Mouse (Mus musculus) hindbrain, postnatal 0 days (tissue): ENCODE data around the gene Arfgap2. TPM values are rescaled to one million over a fixed set of nuclear protein-coding genes. Genes with fewer than 3 reads are reported as not detected.
A peak's percentile ranks its signal among the peaks of the same experiment; 100 is the strongest.
"Not testable (repeated sequence)": the region's sequence is repeated elsewhere in the genome, so short reads cannot be mapped to it uniquely, and the experiment has no call there.

Source experiments
- ATAC-seq: fragments of 200-750 bp; cut with Nextera tagmentation; 2 replicates; pipeline ENCODE4 v1.8.0; 2017; ENCODE audit warnings: mild to moderate bottlenecking, moderate TSS enrichment, moderate library complexity
- DNase-seq: peaks from one replicate; pipeline ENCODE4 v3.0.0-alpha.2; 2015; ENCODE audit warnings: low spot score
- H3K27ac ChIP-seq: fragments of 300-500 bp; sonication (generic); 2 replicates; pipeline ENCODE4 v1.5.1; 2014; ENCODE audit warnings: mild to moderate bottlenecking
- H3K27me3 ChIP-seq: fragments of 300-500 bp; sonication (generic); 2 replicates; pipeline ENCODE4 v1.6.1; 2014; ENCODE audit warnings: low read length, mixed read lengths; ENCODE audit not compliant: insufficient read depth
- H3K36me3 ChIP-seq: fragments of 300-500 bp; sonication (generic); 2 replicates; pipeline ENCODE4 v1.6.1; 2014; ENCODE audit warnings: low read length, mixed read lengths; ENCODE audit not compliant: insufficient read depth
- H3K4me1 ChIP-seq: fragments of 300-500 bp; sonication (generic); 2 replicates; pipeline ENCODE4 v1.6.1; 2014; ENCODE audit warnings: antibody characterized with exemption, low read length, mixed read lengths; ENCODE audit not compliant: insufficient read depth
- H3K4me2 ChIP-seq: fragments of 300-500 bp; sonication (generic); 2 replicates; pipeline ENCODE4 v1.6.1; 2014; ENCODE audit warnings: low read depth, mild to moderate bottlenecking, low read length, moderate library complexity, mixed read lengths
- H3K4me3 ChIP-seq: fragments of 300-500 bp; sonication (generic); 2 replicates; pipeline ENCODE4 v1.5.1; 2014; ENCODE audit warnings: low read length
- H3K9ac ChIP-seq: fragments of 300-500 bp; sonication (generic); replicated peaks from 2 replicates; pipeline ENCODE4 v1.6.1; 2014; ENCODE audit warnings: mild to moderate bottlenecking, low read length, moderate library complexity, mixed read lengths
- H3K9me3 ChIP-seq: fragments of 300-500 bp; sonication (generic); 2 replicates; pipeline ENCODE4 v1.6.1; 2016; ENCODE audit warnings: low read length, mixed read lengths
- CTCF ChIP-seq: IDR thresholded peaks from 2 replicates; pipeline ENCODE4 v1.5.1; 2016; ENCODE audit warnings: antibody characterized with exemption, control low read depth, low read depth
- WGBS: fragments of 180-500 bp; shearing (Covaris S2); extraction: QIAGEN DNeasy Blood & Tissue Kit; methylation state at CpG from one replicate; pipeline ENCODE4 v1.1.7; 2014; 5-methylcytosine and 5-hydroxymethylcytosine counted together
- polyA plus RNA-seq: library from polyadenylated mRNA; unstranded; fragments of >200 nt; fragmentation: Nextera tagmentation; extraction: Ambion mirVana; gene quantifications from 2 replicates; pipeline ENCODE4 v1.2.1, GENCODE M21; 2015
- total RNA-seq: library from RNA; depleted of rRNA; stranded (reverse); fragments of >200 nt; gene quantifications from 2 replicates; pipeline ENCODE4 v1.2.3, GENCODE M21; 2014; rRNA removed

The Arfgap2 gene
- total RNA-seq (41.8 and 54.4 TPM in 2 replicates), polyA plus RNA-seq (53.8 and 54.1 TPM in 2 replicates)

DNA sequence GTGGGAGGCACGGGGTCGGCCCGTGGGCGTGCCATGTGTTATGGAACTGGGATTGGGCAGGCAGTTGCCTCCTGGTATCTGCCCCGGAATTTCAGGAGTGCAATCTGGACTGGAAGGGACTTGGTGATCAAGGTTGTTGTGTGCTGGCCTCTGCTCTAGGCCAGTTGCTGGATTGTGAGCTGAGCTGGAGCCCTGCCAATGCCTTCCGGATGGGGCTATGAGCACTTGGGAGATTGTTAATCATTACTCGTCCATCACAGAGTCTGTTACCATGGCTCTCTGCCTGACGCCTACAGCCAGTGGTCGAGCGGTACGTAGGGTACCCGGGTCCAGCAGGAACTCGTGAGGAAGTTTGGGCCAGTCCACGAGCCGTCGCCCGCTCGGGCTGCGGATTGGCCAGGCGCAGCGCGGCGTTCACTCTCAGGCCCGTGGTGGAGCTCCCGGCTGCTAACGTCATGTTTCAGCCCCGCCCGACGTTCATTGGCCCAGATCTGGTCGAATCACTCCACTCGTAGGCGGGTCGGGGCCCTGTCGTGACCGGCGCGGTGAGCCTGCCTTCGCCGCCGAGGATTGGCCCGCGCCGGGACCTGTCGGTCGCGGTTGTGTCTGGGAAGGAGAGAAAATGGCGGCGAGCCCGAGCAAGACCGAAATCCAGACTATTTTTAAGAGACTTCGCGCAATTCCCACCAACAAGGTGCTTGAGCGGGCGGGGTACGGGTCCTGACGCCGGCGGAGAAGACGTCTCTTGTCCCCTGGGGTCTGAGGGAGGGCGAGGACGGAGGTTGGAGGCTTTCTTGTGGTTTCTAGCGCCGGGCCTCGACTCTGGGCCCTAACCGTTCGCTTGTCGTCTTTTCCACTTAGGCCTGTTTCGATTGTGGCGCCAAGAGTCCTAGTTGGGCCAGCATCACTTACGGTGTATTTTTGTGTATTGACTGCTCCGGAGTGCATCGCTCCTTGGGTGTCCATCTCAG, at the start of gene Arfgap2:
Arfgap2 (plus strand) TSS at position 264 of the 971 bp plus-strand sequence.
- Histone ChIP-seq H3K9me3 (no peaks in the 10 kb centered on the region), H3K4me1 (peaks cover 6% of the 10 kb centered on the region; the same call in 1 of the 2 replicates), H3K36me3 (peaks cover 27% of the 10 kb centered on the region), H3K4me3 (peak within 1 kb of the TSS; percentile 81), H3K27ac (peak within 1 kb of the TSS; percentile 96), H3K9ac (peak within 1 kb of the TSS; percentile 86), H3K4me2 (peak within 1 kb of the TSS; percentile 92), H3K27me3 (no peaks in the 10 kb centered on the region)
- WGBS, result 2% methylated on average over 72 of the region's 72 CpGs
- TF ChIP-seq CTCF, result no peak
- ATAC-seq (peak; percentile 99), DNase-seq (peak; percentile 99)

DNA sequence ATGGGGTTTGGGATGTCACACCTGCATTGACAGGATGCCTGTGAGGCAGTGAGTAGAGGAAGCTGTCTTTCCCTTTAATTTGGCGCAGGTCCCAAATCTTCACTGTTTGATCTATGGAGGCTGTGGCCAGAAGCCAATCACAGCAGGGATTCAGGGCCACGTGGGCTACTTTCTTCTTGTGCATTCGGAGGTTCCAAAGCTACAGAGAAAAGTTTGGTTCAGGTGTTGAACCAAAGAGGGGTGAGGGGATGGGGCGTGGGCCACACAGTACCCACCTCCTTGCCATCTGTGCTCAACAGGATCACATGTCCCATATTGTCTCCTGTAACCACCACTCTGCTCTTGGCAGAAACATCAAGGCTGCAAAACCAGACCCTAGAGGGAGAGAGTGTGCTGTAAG, 47.7 kb upstream of the Arfgap2 start:
- no peaks in the 10 kb centered on the region for H3K4me1 ChIP-seq
- H3K4me2 ChIP-seq, result no peak overlapping the region
- no peak overlapping the region for H3K9ac ChIP-seq
- WGBS, result 44% methylated on average over 4 of the region's 4 CpGs
- no peaks in the 10 kb centered on the region for H3K9me3 ChIP-seq
- 0 out of 2 replicates have a peak, but pooled peaks have one; percentile 43 for ATAC-seq
- H3K4me3 ChIP-seq, result no peak overlapping the region
- H3K27me3 ChIP-seq, result no peaks in the 10 kb centered on the region
- 0 out of 2 replicates have a peak overlapping the region, but pooled peaks have one; percentile 15 for H3K27ac ChIP-seq
- DNase-seq, result peak; percentile 56
- TF ChIP-seq CTCF, result no peak
- H3K36me3 ChIP-seq, result peaks cover 12% of the 10 kb centered on the region; the same call in 1 of the 2 replicates

DNA sequence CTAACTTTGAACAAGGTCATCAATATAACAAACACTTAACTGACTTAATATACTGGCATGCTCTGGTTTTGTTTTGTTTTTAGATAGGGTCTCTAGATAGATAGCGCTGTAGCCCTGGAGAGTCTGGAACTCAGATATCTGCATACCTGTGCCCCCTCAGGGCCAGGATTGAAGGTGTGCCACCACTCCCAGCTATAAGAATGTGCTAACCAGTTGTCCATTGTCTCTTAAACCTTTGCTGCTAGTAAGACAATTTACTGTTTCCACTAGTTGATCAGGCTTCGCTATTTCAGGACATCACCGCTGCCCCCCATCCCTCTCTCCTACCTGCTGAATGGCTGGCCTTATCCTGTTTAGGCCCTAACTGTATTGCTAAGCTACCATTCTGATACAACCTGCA, 44.3 kb upstream of the Arfgap2 start:
- H3K27me3 ChIP-seq, result no peaks in the 10 kb centered on the region
- H3K4me3 ChIP-seq, result no peak overlapping the region
- TF ChIP-seq CTCF, result no peak
- H3K4me2 ChIP-seq, result no peak overlapping the region
- DNase-seq (no peak), ATAC-seq (no peak)
- 95% methylated on average over 3 of the region's 3 CpGs for WGBS
- peaks cover 3% of the 10 kb centered on the region; the same call in 1 of the 2 replicates for H3K36me3 ChIP-seq
- H3K9ac ChIP-seq, result no peak overlapping the region
- H3K4me1 ChIP-seq, result no peaks in the 10 kb centered on the region
- no peak overlapping the region for H3K27ac ChIP-seq
- H3K9me3 ChIP-seq, result no peaks in the 10 kb centered on the region

DNA sequence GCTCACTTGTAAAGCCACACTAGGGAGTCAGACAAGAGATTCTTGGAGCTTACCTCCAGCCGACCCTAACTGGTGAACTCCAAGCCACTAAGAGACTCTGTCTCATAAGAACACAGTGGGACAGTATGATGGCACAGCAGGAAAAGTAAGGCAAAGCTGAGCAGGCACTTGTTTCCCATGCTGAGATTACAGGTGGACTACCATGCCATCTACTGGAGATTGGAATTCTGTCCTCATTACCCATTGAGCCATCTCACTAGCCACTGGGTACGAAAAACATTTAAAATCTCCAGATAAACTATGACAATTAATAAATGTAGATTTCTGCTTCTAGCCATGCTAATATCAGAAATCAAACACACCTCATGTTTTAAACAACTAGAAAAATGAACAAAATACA, 41.2 kb upstream of the Arfgap2 start:
- Histone ChIP-seq H3K4me1 (no peaks in the 10 kb centered on the region), H3K9me3 (no peaks in the 10 kb centered on the region), H3K4me3 (no peak overlapping the region), H3K27me3 (no peaks in the 10 kb centered on the region), H3K9ac (no peak overlapping the region), H3K27ac (no peak overlapping the region), H3K4me2 (no peak overlapping the region), H3K36me3 (no peaks in the 10 kb centered on the region)
- TF ChIP-seq CTCF, result peak; percentile 35
- no peak for DNase-seq
- ATAC-seq, result no peak
- 80% methylated on average over 2 of the region's 2 CpGs for WGBS

- H3K36me3 ChIP-seq, result no peaks in the 10 kb centered on the region
- H3K27me3 ChIP-seq, result no peaks in the 10 kb centered on the region
- H3K4me1 ChIP-seq, result no peaks in the 10 kb centered on the region
- H3K9ac ChIP-seq, result no peak overlapping the region; the same call in 1 of the 2 replicates
- no peak overlapping the region for H3K27ac ChIP-seq
- no peak overlapping the region for H3K4me3 ChIP-seq
- TF ChIP-seq CTCF, result no peak
- 79% methylated on average over 2 of the region's 2 CpGs for whole genome bisulfite sequencing
- no peaks in the 10 kb centered on the region for H3K9me3 ChIP-seq
- H3K4me2 ChIP-seq, result no peak overlapping the region
- ATAC-seq (no peak), DNase-seq (no peak)
These were observed 35.0 kb upstream of the Arfgap2 start for GRCm38 (mm10) chr2:91229735-91230134.

DNA sequence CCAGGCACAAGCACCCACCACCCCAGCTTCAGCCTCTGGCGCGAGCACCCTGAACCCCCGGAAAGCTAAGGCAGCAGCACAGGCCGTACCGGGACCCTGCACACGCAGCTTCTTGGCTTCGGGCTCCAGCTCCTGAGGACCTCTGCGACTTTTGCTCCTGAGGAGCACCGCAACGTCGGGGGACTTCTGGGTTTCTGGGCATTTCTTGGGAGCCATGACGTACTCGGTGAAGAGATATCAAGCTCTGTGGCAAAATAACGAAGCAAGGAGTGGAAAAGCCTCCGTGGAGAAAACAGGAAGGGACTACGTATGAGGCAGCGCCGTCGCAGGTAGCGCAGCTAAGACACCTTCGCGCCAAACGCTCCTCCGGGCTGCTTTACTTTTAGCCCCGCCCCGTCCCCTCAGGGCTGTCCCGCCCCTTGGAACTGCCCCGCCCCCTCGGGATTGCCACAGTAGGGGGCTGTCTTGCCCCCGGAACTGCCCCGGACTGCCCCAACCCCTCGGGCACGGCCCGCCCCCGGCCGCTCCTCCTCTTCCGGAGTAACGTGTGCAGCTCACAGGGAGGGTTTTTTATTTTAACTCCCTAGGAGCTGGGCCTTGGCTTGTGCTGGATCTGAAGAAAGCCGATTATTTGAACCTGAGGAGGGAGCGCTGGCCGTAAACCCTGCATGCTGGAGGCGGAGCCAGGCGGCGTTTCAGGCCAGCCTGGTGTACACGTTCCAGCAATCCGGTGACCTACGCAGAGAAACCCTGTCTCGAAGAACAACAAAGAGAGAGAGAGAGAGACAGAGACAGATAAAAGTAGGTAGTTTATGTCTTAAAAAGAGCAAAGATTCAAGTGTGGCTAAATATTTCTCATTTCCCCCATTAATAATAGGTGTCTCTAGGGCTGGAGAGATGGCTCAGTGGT, 27.9 kb upstream of the Arfgap2 start, which contains the start of gene Ddb2:
Ddb2 (minus strand) TSS at position 382 of the 910 bp plus-strand sequence.
- H3K9ac ChIP-seq, result peak within 1 kb of the TSS; percentile 59
- peak; percentile 52; the same call in 1 of the 2 replicates for TF ChIP-seq CTCF
- no peaks in the 10 kb centered on the region for H3K27me3 ChIP-seq
- no peaks in the 10 kb centered on the region for H3K9me3 ChIP-seq
- no peaks in the 10 kb centered on the region for H3K36me3 ChIP-seq
- DNase-seq, result peak; percentile 98
- no peaks in the 10 kb centered on the region for H3K4me1 ChIP-seq
- peak within 1 kb of the TSS; percentile 90 for H3K27ac ChIP-seq
- WGBS, result under 1% methylated on average over 48 of the region's 48 CpGs
- H3K4me3 ChIP-seq, result peak within 1 kb of the TSS; percentile 63
- peak within 1 kb of the TSS; percentile 90 for H3K4me2 ChIP-seq
- ATAC-seq, result peak; percentile 99

DNA sequence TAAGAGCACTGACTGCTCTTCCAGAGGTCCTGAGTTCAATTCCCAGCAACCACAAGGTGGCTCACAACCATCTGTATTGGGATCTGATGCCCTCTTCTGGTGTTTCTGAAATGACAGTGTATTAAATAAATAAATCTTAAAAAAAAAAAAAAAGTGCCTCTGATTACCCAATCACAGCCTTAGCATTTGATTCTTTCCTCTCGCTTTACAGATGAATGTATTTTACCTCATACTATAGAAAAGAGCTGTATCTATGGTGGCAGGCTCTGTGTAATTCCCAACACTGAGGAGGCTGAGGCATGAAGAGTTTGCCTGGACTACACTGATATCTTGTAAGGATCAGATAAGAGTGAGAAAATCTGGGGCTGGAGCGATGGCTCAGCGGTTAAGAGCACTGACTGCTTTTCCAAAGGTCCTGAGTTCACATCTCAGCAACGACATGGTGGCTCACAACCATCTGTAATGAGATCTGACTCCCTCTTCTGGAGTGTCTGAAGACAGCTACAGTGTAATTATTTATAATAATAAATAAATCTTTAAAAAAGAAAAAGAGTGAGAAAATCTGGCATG, 27.2 kb upstream of the Arfgap2 start:
- peak; percentile 67 for ATAC-seq
- H3K9ac ChIP-seq, result peak overlapping the region; percentile 59; the same call in 1 of the 2 replicates

More for the DNA sequence above, 27.2 kb upstream of the Arfgap2 start:
- H3K4me3 ChIP-seq, result peak overlapping the region; percentile 63
- H3K4me2 ChIP-seq, result peak overlapping the region; percentile 90
- H3K27ac ChIP-seq, result peak overlapping the region; percentile 90
- not testable (repeated sequence) for H3K9me3 ChIP-seq, H3K27me3 ChIP-seq, H3K4me1 ChIP-seq, H3K36me3 ChIP-seq
- 24% methylated on average over 4 of the region's 4 CpGs for WGBS
- peak; percentile 36 for DNase-seq
